Mouse (Mus musculus): Measurements from ENCODE around the gene Sh3bp5.

The Sh3bp5 gene

GRCm38 (mm10) chr14:31343241-31343640, 92.6 kb downstream of the Sh3bp5 start:
- no peak for DNase-seq (ENCODE audit: low spot score in 2 of 2)

- no peak for DNase-seq (ENCODE audit: low spot score in 2 of 2)
Measured at GRCm38 (mm10) chr14:31337947-31338346, 97.9 kb downstream of the Sh3bp5 start.

- no peak for DNase-seq (ENCODE audit: low spot score in 2 of 2)
Measured at GRCm38 (mm10) chr14:31337406-31337805, 98.5 kb downstream of the Sh3bp5 start.

DNA sequence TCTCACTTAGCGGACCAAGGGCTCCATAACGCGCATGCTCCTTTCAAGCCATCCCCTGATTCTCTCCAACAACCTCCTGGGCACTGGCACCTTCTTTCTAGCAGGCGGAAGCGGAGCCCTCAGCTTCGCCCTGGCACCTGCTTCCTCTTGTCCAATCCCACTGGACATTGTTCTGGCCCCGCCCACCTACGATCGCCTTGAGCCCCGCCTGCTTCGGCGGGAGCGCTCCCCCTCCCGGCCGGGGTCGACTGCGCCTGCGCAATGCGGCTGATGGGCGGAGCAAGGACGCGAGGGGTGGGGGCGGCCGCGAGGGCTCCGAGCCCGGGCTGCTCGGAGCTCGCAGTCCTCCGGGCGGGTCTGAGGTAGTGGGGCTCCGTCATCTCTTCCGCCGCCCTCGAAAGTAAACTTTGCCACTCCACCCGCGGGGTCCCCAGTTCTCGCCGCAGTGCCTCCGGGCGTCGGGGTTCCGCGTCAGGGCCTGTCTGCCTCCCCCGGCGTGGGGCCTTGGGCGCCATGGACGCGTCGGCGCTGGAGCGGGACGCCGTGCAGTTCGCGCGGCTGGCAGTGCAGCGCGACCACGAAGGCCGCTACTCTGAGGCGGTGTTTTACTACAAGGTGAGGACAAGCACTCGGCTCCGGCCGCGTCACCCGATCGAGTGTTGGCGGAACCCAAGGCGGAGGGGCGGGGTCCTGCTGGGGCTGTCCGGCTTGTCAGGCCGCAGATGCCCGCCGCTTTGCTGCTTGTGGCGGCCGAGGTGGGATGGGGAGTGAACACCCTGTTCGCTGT, 99.3 kb downstream of the Sh3bp5 start, which contains the start of gene Capn7:
Gene Capn7 (plus strand): TSS at position 270 of the 787 bp plus-strand sequence.
- peak; percentile 98 to 99 for DNase-seq (ENCODE audit: low spot score in 2 of 2)

DNA sequence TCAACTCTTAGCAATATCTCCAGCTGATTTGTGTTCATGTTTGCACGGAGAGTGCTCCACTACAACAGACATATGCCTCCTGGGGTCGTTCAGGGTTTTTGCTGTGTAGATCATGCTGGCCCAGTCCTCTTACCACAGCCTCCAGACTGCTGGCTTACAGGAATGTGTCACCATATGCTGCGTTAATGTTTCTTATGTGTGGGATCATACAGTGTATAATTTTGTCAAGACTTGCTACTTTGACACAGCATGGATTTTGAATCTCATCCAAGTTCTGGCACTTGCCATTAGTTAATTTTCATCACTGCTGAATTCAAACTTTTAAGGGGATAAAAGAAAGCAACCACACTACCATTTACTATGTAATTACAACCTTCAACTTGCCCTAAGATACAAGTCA, 100.1 kb downstream of the Sh3bp5 start:
- no peak for DNase-seq (ENCODE audit: low spot score in 2 of 2)

DNA sequence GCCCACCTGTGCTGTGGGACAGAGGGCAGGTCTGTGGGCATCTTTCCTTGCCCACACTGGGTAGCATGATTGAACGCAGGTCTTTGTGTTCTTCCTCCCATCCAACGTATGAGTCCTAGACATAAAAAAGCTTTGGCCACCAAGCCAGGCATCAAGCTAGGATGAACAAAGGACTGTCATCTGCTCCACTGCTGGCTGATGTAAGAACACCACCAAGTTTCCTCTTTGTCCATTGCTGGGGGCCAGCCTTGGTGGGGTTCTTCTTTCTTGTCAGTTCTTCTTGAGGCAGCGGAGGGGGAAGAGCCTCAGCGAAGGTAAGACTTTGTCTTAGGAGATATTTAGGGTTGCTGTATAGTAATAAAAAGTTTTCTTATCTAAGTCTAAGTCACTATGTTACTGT, 104.9 kb downstream of the Sh3bp5 start:
- no peak for DNase-seq (ENCODE audit: low spot score in 2 of 2)

GRCm38 (mm10) chr14:31329741-31330140, 106.1 kb downstream of the Sh3bp5 start:
- DNase-seq (ENCODE audit: low spot score in 2 of 2): no peak

GRCm38 (mm10) chr14:31327681-31328080, 108.2 kb downstream of the Sh3bp5 start:
- DNase-seq (ENCODE audit: low spot score in 2 of 2): no peak

GRCm38 (mm10) chr14:31327196-31327595, 108.7 kb downstream of the Sh3bp5 start:
- DNase-seq (ENCODE audit: low spot score in 2 of 2): no peak

DNA sequence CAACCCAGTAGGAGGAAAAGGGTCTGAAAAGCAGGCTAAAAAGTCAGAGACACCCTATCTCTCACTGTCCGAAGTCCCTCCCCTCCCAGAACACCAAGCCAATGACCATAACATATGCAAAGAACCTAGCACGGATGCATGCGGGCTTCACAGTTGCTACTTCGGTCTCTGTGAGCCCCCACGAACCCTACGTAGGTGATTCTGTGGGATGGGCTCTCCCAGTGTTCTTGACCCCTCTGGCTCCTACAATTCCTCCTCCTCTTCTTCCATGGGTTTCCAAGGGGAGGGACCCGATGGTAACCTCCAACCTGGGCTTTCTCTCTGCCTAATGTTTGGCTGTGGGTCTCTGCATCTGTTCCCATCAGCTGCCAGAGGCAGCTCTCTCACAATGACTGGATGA, 109.1 kb downstream of the Sh3bp5 start:
- DNase-seq (ENCODE audit: low spot score in 2 of 2): no peak

- DNase-seq (ENCODE audit: low spot score in 2 of 2): no peak
Measured at GRCm38 (mm10) chr14:31325551-31325950, 110.3 kb downstream of the Sh3bp5 start.

GRCm38 (mm10) chr14:31324851-31325250, 111.0 kb downstream of the Sh3bp5 start:
- no peak for DNase-seq (ENCODE audit: low spot score in 2 of 2)

- DNase-seq (ENCODE audit: low spot score in 2 of 2): peak in 1 of 2 experiments; percentile 7
Measured at GRCm38 (mm10) chr14:31323849-31324792, 111.8 kb downstream of the Sh3bp5 start, which contains the start of gene Dnah1. TSS of gene Dnah1 (minus strand) at chr14:31323896.

DNA sequence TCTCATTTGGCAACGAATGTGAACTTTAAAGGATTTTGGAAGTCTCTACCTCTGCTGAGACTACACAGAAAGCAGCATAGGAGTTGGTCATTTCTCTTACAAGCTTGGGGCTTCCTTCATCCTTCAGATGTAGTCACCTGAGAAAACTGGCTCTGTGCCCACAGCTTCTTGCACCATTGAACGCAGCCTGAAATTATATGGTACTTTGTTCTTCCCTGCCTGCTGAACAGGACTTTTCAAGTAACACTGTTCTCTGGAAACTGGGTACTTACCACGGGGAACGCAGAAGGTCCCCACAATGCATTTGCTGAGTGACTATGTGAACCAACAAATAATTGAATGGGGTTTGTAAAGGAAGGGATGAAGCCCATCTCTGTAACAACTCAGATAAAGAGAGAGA, 112.7 kb downstream of the Sh3bp5 start:
- DNase-seq (ENCODE audit: low spot score in 2 of 2): no peak

DNA sequence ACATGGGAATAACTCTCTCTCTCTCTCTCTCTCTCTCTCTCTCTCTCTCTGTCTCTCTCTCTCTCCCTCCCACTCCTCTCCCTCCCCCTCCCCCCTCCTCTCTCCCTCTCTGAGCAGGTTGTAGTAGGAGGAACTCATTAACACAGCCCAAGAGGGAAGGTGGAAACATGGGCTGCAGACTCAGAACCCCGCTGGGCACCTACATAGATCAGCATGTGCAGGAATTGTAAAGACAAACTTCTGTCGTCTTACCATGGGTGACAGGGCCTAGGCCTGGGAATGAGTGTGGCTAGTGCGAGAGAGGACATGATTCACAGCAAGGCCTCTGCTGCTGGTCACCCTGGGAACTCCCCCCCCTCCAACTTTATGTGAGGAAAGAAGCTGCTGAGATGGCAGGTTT, 113.7 kb downstream of the Sh3bp5 start:
- DNase-seq (ENCODE audit: low spot score in 2 of 2): no peak

DNA sequence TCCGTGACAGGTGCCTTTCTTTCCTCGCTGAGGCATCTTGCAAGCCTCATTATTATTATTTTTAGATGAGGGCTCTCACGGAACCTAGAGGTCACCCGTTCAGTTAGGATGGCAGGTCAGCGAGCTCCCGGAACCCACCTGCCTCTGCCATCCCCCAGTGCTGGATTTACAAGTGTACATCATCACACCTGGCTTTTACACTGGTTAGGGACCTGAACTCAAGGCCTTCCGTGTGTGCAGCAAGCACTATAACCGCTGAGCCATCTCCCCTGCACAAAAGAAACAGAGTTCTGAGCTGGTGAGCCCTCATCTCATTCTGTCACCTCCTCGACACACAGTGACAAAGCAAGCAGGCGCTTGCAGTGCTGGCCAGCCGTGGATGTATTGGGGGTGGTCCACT, 114.7 kb downstream of the Sh3bp5 start:
- DNase-seq (ENCODE audit: low spot score in 2 of 2): no peak

- DNase-seq (ENCODE audit: low spot score in 2 of 2): no peak
Measured at GRCm38 (mm10) chr14:31319546-31319945, 116.3 kb downstream of the Sh3bp5 start.

- DNase-seq (ENCODE audit: low spot score in 2 of 2): no peak
Measured at GRCm38 (mm10) chr14:31317754-31318153, 118.1 kb downstream of the Sh3bp5 start.

GRCm38 (mm10) chr14:31316613-31317012, 119.3 kb downstream of the Sh3bp5 start:
- DNase-seq (ENCODE audit: low spot score in 2 of 2): no peak

DNA sequence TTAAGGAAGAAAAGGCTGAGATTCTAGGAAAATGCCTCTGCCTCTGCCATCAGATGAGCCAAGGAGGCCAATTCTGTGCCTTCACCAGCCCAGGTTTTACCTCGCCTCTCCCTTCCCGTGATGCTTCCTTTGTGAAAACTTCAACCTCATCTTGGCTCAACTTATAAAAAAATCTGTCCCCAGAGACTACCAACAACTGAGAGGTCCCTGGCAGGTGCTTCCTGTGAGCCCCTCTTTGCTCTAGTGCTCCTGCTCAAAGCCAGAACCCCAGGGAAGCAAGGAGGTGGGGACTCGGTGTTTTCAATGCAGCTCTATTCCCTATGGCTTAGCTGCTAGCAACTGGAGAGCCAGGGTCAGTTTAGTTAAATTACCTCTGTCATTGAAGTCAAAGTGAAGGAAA, 122.7 kb downstream of the Sh3bp5 start:
- DNase-seq (ENCODE audit: low spot score in 2 of 2): no peak

All from cerebellum, postnatal 4 days (tissue).